Mouse (Mus musculus): ENCODE measurements around the gene Ramp1. TPM values are rescaled to one million over a fixed set of nuclear protein-coding genes. Genes with fewer than 3 reads are reported as not detected.

Ramp1 gene
- polyA plus RNA-seq, 1 experiment from 2014 or later: 4.0 TPM

Other genes with a start within 250 kb of the Ramp1 start
- not detected in 2 replicates for gene Prlh, start 226.7 kb upstream of the Ramp1 start, polyA plus RNA-seq (2014; fragmentation: Nextera tagmentation; extraction: Ambion mirVana)
- gene Rab17, start 210.2 kb upstream of the Ramp1 start, polyA plus RNA-seq (2014; fragmentation: Nextera tagmentation; extraction: Ambion mirVana): 3.6 and 5.0 TPM in 2 replicates
- 26.5 and 29.1 TPM in 2 replicates for gene Lrrfip1, start 181.1 kb upstream of the Ramp1 start, polyA plus RNA-seq (2014; fragmentation: Nextera tagmentation; extraction: Ambion mirVana)
- gene Rbm44, start 34.7 kb upstream of the Ramp1 start, polyA plus RNA-seq (2014; fragmentation: Nextera tagmentation; extraction: Ambion mirVana): 2.4 TPM in 2 replicates
- gene Ube2f, start 70.5 kb downstream of the Ramp1 start, polyA plus RNA-seq (2014; fragmentation: Nextera tagmentation; extraction: Ambion mirVana): 78.5 and 81.4 TPM in 2 replicates
- gene Scly, start 118.5 kb downstream of the Ramp1 start, polyA plus RNA-seq (2014; fragmentation: Nextera tagmentation; extraction: Ambion mirVana): 36.9 and 37.0 TPM in 2 replicates
- 0.05 and 0.10 TPM in 2 replicates for gene Espnl, start 142.3 kb downstream of the Ramp1 start, polyA plus RNA-seq (2014; fragmentation: Nextera tagmentation; extraction: Ambion mirVana)
- gene Klhl30, start 171.2 kb downstream of the Ramp1 start, polyA plus RNA-seq (2014; fragmentation: Nextera tagmentation; extraction: Ambion mirVana): 0.17 and 0.64 TPM in 2 replicates
- 3.1 and 4.1 TPM in 2 replicates for gene Erfe, start 186.6 kb downstream of the Ramp1 start, polyA plus RNA-seq (2014; fragmentation: Nextera tagmentation; extraction: Ambion mirVana)
- gene Ilkap, start 219.0 kb downstream of the Ramp1 start, polyA plus RNA-seq (2014; fragmentation: Nextera tagmentation; extraction: Ambion mirVana): 159 and 168 TPM in 2 replicates
- gene Hes6, start 234.2 kb downstream of the Ramp1 start, polyA plus RNA-seq (2014; fragmentation: Nextera tagmentation; extraction: Ambion mirVana): 50.8 and 51.8 TPM in 2 replicates

Measured in liver, embryonic 11.5 days (tissue).